ENCODE assay signal across 11 mouse cellular contexts in the genomic region with DNA sequence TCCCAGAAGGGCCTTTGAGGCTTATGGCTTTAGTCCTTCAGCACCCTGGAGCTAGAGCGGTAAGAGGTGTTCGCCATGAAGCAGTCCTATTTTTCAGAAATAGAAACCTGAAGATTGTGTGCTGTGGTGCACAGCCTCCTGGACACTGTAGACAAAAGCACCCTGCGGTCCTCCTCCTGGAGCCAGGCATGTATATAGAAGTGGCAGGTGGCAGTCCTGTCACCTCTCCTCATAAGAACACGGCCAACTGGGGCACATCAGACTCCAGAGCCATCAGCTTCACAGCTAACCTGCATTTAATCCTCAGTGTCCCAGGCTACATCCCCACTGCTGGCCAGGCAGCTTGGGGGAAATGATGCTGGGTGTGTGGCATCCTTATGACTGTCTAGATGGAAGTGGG.
"Had no signal": no experiment of that assay in that cellular context is flagged by ENCODE, and none has a peak within 500 bp of the region (broad histone marks: within the 10 kb centered on the region; RNA-seq: fewer than 3 reads in every experiment).

No protein-coding gene starts in this region.

- H3K4me3 ChIP-seq: left cerebral cortex, adult 2 months; limb, embryonic 15.5 days; liver, embryonic 12.5 days; midbrain, embryonic 12.5 days; neural tube, embryonic 13.5 days had no signal

- DNase-seq: kidney, postnatal 25 days; lung, embryonic 14.5 days; lung, postnatal 10 days; right cerebral cortex, postnatal 14 days; thymus, postnatal 4 days had no signal

- H3K4me1 ChIP-seq: limb, embryonic 15.5 days had no signal

- H3K27me3 ChIP-seq: limb, embryonic 15.5 days; liver, embryonic 12.5 days; midbrain, embryonic 12.5 days; neural tube, embryonic 13.5 days had no signal

- H3K27ac ChIP-seq: left cerebral cortex, adult 2 months; limb, embryonic 15.5 days; liver, embryonic 12.5 days; midbrain, embryonic 12.5 days; neural tube, embryonic 13.5 days had no signal

- H3K4me2 ChIP-seq: limb, embryonic 15.5 days; liver, embryonic 12.5 days; lung, embryonic 14.5 days; midbrain, embryonic 12.5 days; neural tube, embryonic 13.5 days had no signal

- ATAC-seq: liver, embryonic 12.5 days; midbrain, embryonic 16.5 days had no signal

- H3K9me3 ChIP-seq: limb, embryonic 15.5 days; liver, embryonic 12.5 days; midbrain, embryonic 12.5 days; neural tube, embryonic 13.5 days had no signal

- H3K36me3 ChIP-seq: limb, embryonic 15.5 days had no signal

- H3K9ac ChIP-seq: limb, embryonic 15.5 days; liver, embryonic 12.5 days; lung, embryonic 14.5 days; midbrain, embryonic 12.5 days; neural tube, embryonic 13.5 days had no signal
